Mouse (Mus musculus) embryonic stem cell, embryonic (primary cell): ENCODE measurements around the gene Lsr.

Source experiments
- CTCF ChIA-PET, 4 experiments: fragments of 300-600 bp in 2 of 4; fragments of 350-600 bp in 2 of 4; sonication (Branson Sonifier 250); formaldehyde crosslinking; loops; one replicate each; lab custom pipeline; 2022; ENCODE audit warnings: inconsistent platforms in 2 of 4; lab: Charles Lee
- POLR2A ChIA-PET, 4 experiments: fragments of 300-600 bp in 2 of 4; fragments of 350-600 bp in 2 of 4; sonication (Branson Sonifier 250); formaldehyde crosslinking; loops; one replicate each; lab custom pipeline; 2022; ENCODE audit warnings: antibody characterized with exemption in 4 of 4, inconsistent platforms in 1 of 4; lab: Charles Lee

Gene Lsr

GRCm38 (mm10) chr7:30973251-30973500 is at the start of gene Lsr:
Gene Lsr (minus strand): TSS chr7:30973464.
- POLR2A ChIA-PET: interaction anchor here (0.7 to 3.9 kb wide), 13 partner anchors 9 to 260 kb away, joined by 3 to 19 read pairs (median 5); partner anchors contain the start of gene Usf2 (in 3 of the 4)

GRCm38 (mm10) chr7:31017104-31017901 is 44.0 kb upstream of the Lsr start:
- ChIA-PET POLR2A (no interaction called here), CTCF (interaction anchor here in 3 of 4 experiments (0.6 to 1.0 kb wide), 4 partner anchors 25 to 251 kb away, joined by 3 to 8 read pairs (median 4); partner anchors contain the start of gene Fxyd5 (in 1 of the 3))

More at GRCm38 (mm10) chr7:30973251-30973500, at the start of gene Lsr:
- CTCF ChIA-PET: interaction anchor here (0.5 to 3.0 kb wide), 32 partner anchors 15 to 636 kb away, joined by 3 to 38 read pairs (median 7); partner anchors contain the start of genes Usf2 (in 3 of the 4), Ffar1 (in 1 of the 4), Gm49396 (in 1 of the 4) and Lgi4 (in 1 of the 4)

- ChIA-PET POLR2A (no interaction called here), CTCF (no interaction called here)
These were observed 39.7 kb upstream of the Lsr start for GRCm38 (mm10) chr7:31012971-31013370.

GRCm38 (mm10) chr7:31008889-31009288 is 35.6 kb upstream of the Lsr start:
- POLR2A ChIA-PET: no interaction called here

GRCm38 (mm10) chr7:31008175-31008574 is 34.9 kb upstream of the Lsr start:
- CTCF ChIA-PET: interaction anchor here in 1 of 4 experiments (1.1 to 1.2 kb wide), 2 partner anchors 11 to 70 kb away, joined by 3 read pairs; no protein-coding TSS in a partner anchor
- POLR2A ChIA-PET: no interaction called here

More at GRCm38 (mm10) chr7:31008889-31009288, 35.6 kb upstream of the Lsr start:
- CTCF ChIA-PET: interaction anchor here in 1 of 4 experiments (1.1 to 1.2 kb wide), 2 partner anchors 12 to 69 kb away, joined by 3 read pairs; no protein-coding TSS in a partner anchor

- ChIA-PET CTCF (interaction anchor here in 1 of 4 experiments (1.1 kb wide), 1 partner anchor 70 kb away, joined by 3 read pairs; no protein-coding TSS in a partner anchor), POLR2A (no interaction called here)
These were observed 34.5 kb upstream of the Lsr start for GRCm38 (mm10) chr7:31007775-31008174.

GRCm38 (mm10) chr7:31002650-31003049 is 29.4 kb upstream of the Lsr start:
- POLR2A ChIA-PET: no interaction called here

GRCm38 (mm10) chr7:31000505-31001020 is 27.3 kb upstream of the Lsr start:
- CTCF ChIA-PET: interaction anchor here in 2 of 4 experiments (0.6 to 0.8 kb wide), 2 partner anchors 59 to 78 kb away, joined by 3 to 4 read pairs; no protein-coding TSS in a partner anchor
- POLR2A ChIA-PET: interaction anchor here in 1 of 4 experiments (0.7 kb wide), 1 partner anchor 11 kb away, joined by 3 read pairs; no protein-coding TSS in a partner anchor

More at GRCm38 (mm10) chr7:31002650-31003049, 29.4 kb upstream of the Lsr start:
- CTCF ChIA-PET: interaction anchor here in 1 of 4 experiments (0.7 kb wide), 1 partner anchor 162 kb away, joined by 11 read pairs; no protein-coding TSS in a partner anchor

- CTCF ChIA-PET: interaction anchor here (0.6 to 2.7 kb wide), 18 partner anchors 9 to 181 kb away, joined by 3 to 14 read pairs (median 4); partner anchors contain the start of gene Gramd1a (in 1 of the 4)
- POLR2A ChIA-PET: interaction anchor here in 1 of 4 experiments (0.6 to 1.2 kb wide), 2 partner anchors 23 to 236 kb away, joined by 4 to 11 read pairs; partner anchors contain the start of genes Fam187b and Lsr
These were observed 23.2 kb upstream of the Lsr start for GRCm38 (mm10) chr7:30996491-30996890.

- ChIA-PET CTCF (no interaction called here), POLR2A (no interaction called here)
These were observed 20.7 kb upstream of the Lsr start for GRCm38 (mm10) chr7:30993986-30994385.

GRCm38 (mm10) chr7:30992148-30992547 is 18.9 kb upstream of the Lsr start:
- ChIA-PET CTCF (interaction anchor here (0.6 to 1.2 kb wide), 5 partner anchors 12 to 210 kb away, joined by 3 to 19 read pairs (median 3); no protein-coding TSS in a partner anchor), POLR2A (interaction anchor here in 1 of 4 experiments (0.8 kb wide), 1 partner anchor 119 kb away, joined by 3 read pairs; no protein-coding TSS in a partner anchor)

- POLR2A ChIA-PET: interaction anchor here in 1 of 4 experiments (0.6 kb wide), 1 partner anchor 11 kb away, joined by 3 read pairs; no protein-coding TSS in a partner anchor
- CTCF ChIA-PET: interaction anchor here in 2 of 4 experiments (1.3 to 1.4 kb wide), 3 partner anchors 15 to 178 kb away, joined by 3 read pairs; partner anchors contain the start of gene Fam187b (in 2 of the 2)
These were observed 15.4 kb upstream of the Lsr start for GRCm38 (mm10) chr7:30988519-30989162.

GRCm38 (mm10) chr7:30985357-30985756 is 12.1 kb upstream of the Lsr start:
- CTCF ChIA-PET: interaction anchor here in 1 of 4 experiments (0.5 kb wide), 1 partner anchor 161 kb away, joined by 4 read pairs; no protein-coding TSS in a partner anchor
- POLR2A ChIA-PET: no interaction called here

GRCm38 (mm10) chr7:30981703-30982102 is 8.4 kb upstream of the Lsr start:
- POLR2A ChIA-PET: interaction anchor here in 1 of 4 experiments (0.7 kb wide), 2 partner anchors 97 to 117 kb away, joined by 3 to 4 read pairs; no protein-coding TSS in a partner anchor
- CTCF ChIA-PET: interaction anchor here in 1 of 4 experiments (0.9 kb wide), 1 partner anchor 77 kb away, joined by 3 read pairs; the partner anchor contains the start of gene Lgi4

GRCm38 (mm10) chr7:30973501-30974289 is 431 bp upstream of the Lsr start, which contains the start of gene Fam187b:
Gene Fam187b (plus strand): TSS chr7:30973790.
- ChIA-PET POLR2A (interaction anchor here (0.6 to 3.9 kb wide), 21 partner anchors 10 to 449 kb away, joined by 3 to 19 read pairs (median 4); partner anchors contain the start of genes Usf2 (in 3 of the 4) and Fxyd1 (in 1 of the 4)), CTCF (interaction anchor here (0.5 to 3.0 kb wide), 69 partner anchors 8 to 660 kb away, joined by 3 to 38 read pairs (median 4); partner anchors contain the start of genes Usf2 (in 3 of the 4), Dmkn (in 1 of the 4), Ffar1 (in 1 of the 4) and Ffar3 (in 1 of the 4))

GRCm38 (mm10) chr7:30972426-30973250 is 626 bp downstream of the Lsr start:
- CTCF ChIA-PET: interaction anchor here (0.6 to 3.0 kb wide), 19 partner anchors 17 to 409 kb away, joined by 3 to 33 read pairs (median 8); partner anchors contain the start of genes Usf2 (in 2 of the 4), Ffar1 (in 1 of the 4), Gm49396 (in 1 of the 4) and Lgi4 (in 1 of the 4)
- POLR2A ChIA-PET: interaction anchor here in 3 of 4 experiments (0.5 to 3.9 kb wide), 11 partner anchors 9 to 807 kb away, joined by 3 to 19 read pairs (median 3); partner anchors contain the start of gene Usf2 (in 2 of the 3)
